Mouse (Mus musculus) MEL (cell line): ENCODE results near the gene Spon2.

Experiments used
- CTCF ChIP-seq, 3 experiments: IDR thresholded peaks in 2 of 3; conservative IDR thresholded peaks in 1 of 3; 2 replicates each; pipeline ENCODE4 v1.5.1; 2011 to 2012; ENCODE audit warnings: low read length in 3 of 3, low read depth in 2 of 3, mild to moderate bottlenecking in 2 of 3, improper control_type of control experiment in 1 of 3, inconsistent platforms in 1 of 3, mixed read lengths in 1 of 3, moderate library complexity in 1 of 3; ENCODE audit not compliant: control insufficient read depth in 1 of 3, insufficient read depth in 1 of 3, poor library complexity in 1 of 3, severe bottlenecking in 1 of 3
- EP300 ChIP-seq, 2 experiments: IDR thresholded peaks; 2 replicates each; pipeline ENCODE4 v1.6.1; 2011; ENCODE audit warnings: improper control_type of control experiment in 2 of 2, low read length in 2 of 2, low read depth in 1 of 2, mild to moderate bottlenecking in 1 of 2
- MAX ChIP-seq: IDR thresholded peaks from 2 replicates; pipeline ENCODE4 v1.6.1; 2011; ENCODE audit warnings: low read length, improper control_type of control experiment

DNA sequence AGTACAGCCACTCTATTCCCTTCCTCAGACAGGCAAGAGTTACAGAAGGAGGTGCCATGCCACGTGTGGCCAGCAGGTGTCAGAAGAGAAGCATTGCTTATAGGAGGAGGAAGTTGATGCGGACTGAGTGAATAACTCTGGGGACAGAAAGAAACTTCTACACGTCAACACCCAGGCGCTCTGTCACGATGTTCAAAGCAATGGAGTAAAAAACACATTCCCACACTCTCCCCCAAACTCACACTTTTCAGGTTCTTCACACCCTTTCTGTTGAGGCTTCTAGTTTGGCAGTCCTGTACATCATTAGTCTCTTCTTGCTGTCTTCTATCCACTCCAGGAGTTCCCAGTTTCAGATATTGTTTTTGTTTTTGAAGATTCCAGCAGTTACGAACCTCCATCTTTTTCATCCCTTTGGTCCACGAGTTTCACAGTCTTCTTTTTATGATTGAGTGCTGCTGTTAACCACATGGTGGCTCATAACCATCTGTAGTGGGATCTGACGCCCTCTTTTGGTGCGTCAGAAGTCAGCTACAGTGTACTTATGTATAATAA lies 14.5 kb downstream of the Spon2 start:
- TF ChIP-seq CTCF (IDR thresholded peaks at IDR 0.05 in 2 of 3, conservative IDR thresholded peaks at IDR 0.05 in 1 of 3; ENCODE audit: control insufficient read depth in 1 of 3, insufficient read depth in 1 of 3, low read depth in 2 of 3, low read length in 3 of 3, poor library complexity in 1 of 3, severe bottlenecking in 1 of 3) (peak; percentile 97 to 100 (median 99)), EP300 (IDR thresholded peaks at IDR 0.05; ENCODE audit: low read depth in 1 of 2, low read length in 2 of 2) (peak; percentile 25 to 44; a peak in 1 of 4 replicates), MAX (peak; percentile 94)
